Mouse (Mus musculus) embryonic facial prominence, embryonic 13.5 days (tissue): ENCODE measurements around the gene Uchl4. TPM values are rescaled to one million over a fixed set of nuclear protein-coding genes. Genes with fewer than 3 reads are reported as not detected.

Experiments
- ATAC-seq: fragments of 200-750 bp; cut with Nextera tagmentation; 2 replicates; pipeline ENCODE4 v1.8.0; 2017; ENCODE audit warnings: low read depth; ENCODE audit not compliant: insufficient number of reproducible peaks, insufficient read depth, low FRiP score, low TSS enrichment
- H3K27ac ChIP-seq: fragments of 300-500 bp; sonication (generic); 2 replicates; pipeline ENCODE4 v1.5.1; 2015; ENCODE audit warnings: moderate library complexity, mild to moderate bottlenecking, inconsistent platforms
- H3K27me3 ChIP-seq: fragments of 300-500 bp; sonication (generic); 2 replicates; pipeline ENCODE4 v1.6.1; 2015; ENCODE audit warnings: mild to moderate bottlenecking, inconsistent platforms
- H3K36me3 ChIP-seq: fragments of 300-500 bp; sonication (generic); 2 replicates; pipeline ENCODE4 v1.6.1; 2015; ENCODE audit warnings: mild to moderate bottlenecking, inconsistent platforms
- H3K4me1 ChIP-seq: fragments of 300-500 bp; sonication (generic); 2 replicates; pipeline ENCODE4 v1.6.1; 2015; ENCODE audit warnings: inconsistent platforms
- H3K4me2 ChIP-seq: fragments of 300-500 bp; sonication (generic); 2 replicates; pipeline ENCODE4 v1.6.1; 2015; ENCODE audit warnings: moderate library complexity, mild to moderate bottlenecking, inconsistent platforms
- H3K4me3 ChIP-seq: fragments of 300-500 bp; sonication (generic); 2 replicates; pipeline ENCODE4 v1.5.1; 2015; ENCODE audit warnings: mild to moderate bottlenecking, inconsistent platforms
- H3K9ac ChIP-seq: fragments of 300-500 bp; sonication (generic); 2 replicates; pipeline ENCODE4 v1.6.1; 2015; ENCODE audit warnings: mild to moderate bottlenecking, inconsistent platforms
- H3K9me3 ChIP-seq: fragments of 300-500 bp; sonication (generic); 2 replicates; pipeline ENCODE4 v1.6.1; 2016; ENCODE audit warnings: inconsistent platforms
- WGBS: fragments of 180-500 bp; shearing (Covaris S2); methylation state at CpG from one replicate; pipeline ENCODE4 v1.1.7; 2015; ENCODE audit warnings: mixed read lengths; 5-methylcytosine and 5-hydroxymethylcytosine counted together
- polyA plus RNA-seq: library from polyadenylated mRNA; unstranded; fragments of >200 nt; fragmentation: Nextera tagmentation; extraction: Ambion mirVana; gene quantifications from 2 replicates; pipeline ENCODE4 v1.2.1, GENCODE M21; 2015

The Uchl4 gene
- polyA plus RNA-seq, 1 experiment from 2014 or later = 3.5 TPM

GRCm38 (mm10) chr9:64231674-64232073 lies 3.3 kb upstream of the Uchl4 start:
- WGBS = 56% methylated on average over 3 of the region's 3 CpGs
- Histone ChIP-seq H3K9me3 (no peaks in the 10 kb centered on the region), H3K4me2 (peak overlapping the region; percentile 22; the same call in 1 of the 2 replicates), H3K9ac (peak overlapping the region; percentile 3; the same call in 1 of the 2 replicates), H3K36me3 (no peaks in the 10 kb centered on the region; the same call in 1 of the 2 replicates), H3K4me3 (no peak overlapping the region), H3K27me3 (no peaks in the 10 kb centered on the region), H3K27ac (peak overlapping the region; percentile 88), H3K4me1 (peaks cover 57% of the 10 kb centered on the region)
- ATAC-seq = no peak

DNA sequence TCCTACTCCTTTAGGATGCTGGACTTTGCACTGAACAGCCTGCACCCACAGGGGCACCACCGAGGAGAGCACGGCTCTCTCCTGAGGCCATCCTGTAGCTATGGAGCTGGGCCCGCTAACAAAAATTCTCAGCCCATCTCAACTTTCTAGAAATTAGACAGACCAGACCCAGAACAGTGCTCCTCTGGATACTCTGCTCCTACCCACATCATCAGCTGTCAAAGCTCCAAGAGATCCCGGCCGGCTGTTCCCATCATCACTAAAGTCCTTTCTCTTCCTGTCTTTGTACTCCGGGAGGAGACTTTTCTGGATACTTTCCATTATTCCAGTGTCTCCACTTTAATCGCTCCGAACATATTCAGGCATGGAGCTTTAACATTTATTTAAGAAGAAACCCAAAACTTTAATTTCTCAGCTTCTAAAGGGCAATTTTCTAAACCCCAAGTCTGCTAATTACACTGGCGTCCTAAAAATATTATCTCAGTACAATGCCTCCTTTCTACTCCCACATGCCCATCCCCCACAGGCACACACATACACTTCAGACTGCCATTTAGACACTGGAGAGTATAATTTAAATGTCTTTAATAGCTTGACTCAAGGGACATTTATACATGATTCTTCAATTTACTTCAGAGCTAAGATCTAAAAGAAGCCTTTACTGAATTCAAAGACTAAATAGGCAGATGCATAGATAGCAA lies 2.6 kb upstream of the Uchl4 start:
- 20% methylated on average over 9 of the region's 9 CpGs for WGBS
- no peaks in the 10 kb centered on the region for H3K27me3 ChIP-seq
- peak overlapping the region; percentile 88 for H3K27ac ChIP-seq
- H3K4me1 ChIP-seq = peaks cover 57% of the 10 kb centered on the region
- ATAC-seq = no peak
- no peak overlapping the region for H3K9ac ChIP-seq
- H3K4me2 ChIP-seq = peak overlapping the region; percentile 12; the same call in 1 of the 2 replicates
- no peaks in the 10 kb centered on the region for H3K9me3 ChIP-seq
- H3K4me3 ChIP-seq = no peak overlapping the region
- H3K36me3 ChIP-seq = no peaks in the 10 kb centered on the region; the same call in 1 of the 2 replicates

DNA sequence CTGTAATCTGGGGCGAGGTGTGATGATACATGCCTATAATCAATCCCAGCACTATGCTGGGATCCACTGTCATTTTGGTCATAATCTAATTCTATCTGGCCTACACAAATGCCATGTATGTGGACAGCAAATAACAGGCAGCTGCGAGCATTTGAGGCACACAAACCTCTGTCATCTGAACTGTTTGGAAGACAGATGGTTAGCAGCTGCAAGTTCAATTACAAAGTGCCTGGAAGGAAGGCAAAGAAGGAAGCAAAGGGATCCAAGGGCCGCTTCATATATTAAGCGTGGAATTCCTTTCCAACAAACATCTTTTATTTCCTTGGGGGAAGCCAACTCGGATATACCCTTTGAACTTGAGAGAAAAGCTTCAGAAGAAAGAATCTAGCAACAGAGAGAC lies 1.3 kb upstream of the Uchl4 start:
- Histone ChIP-seq H3K36me3 (no peaks in the 10 kb centered on the region; the same call in 1 of the 2 replicates), H3K4me1 (peaks cover 56% of the 10 kb centered on the region), H3K4me3 (no peak overlapping the region), H3K4me2 (no peak overlapping the region), H3K9ac (no peak overlapping the region), H3K27ac (peak overlapping the region; percentile 89), H3K27me3 (no peaks in the 10 kb centered on the region), H3K9me3 (no peaks in the 10 kb centered on the region)
- ATAC-seq = no peak
- 14% methylated on average over 5 of the region's 5 CpGs for WGBS

- Histone ChIP-seq H3K4me2 (no peak overlapping the region), H3K9ac (no peak overlapping the region), H3K36me3 (no peaks in the 10 kb centered on the region; the same call in 1 of the 2 replicates), H3K27ac (no peak overlapping the region), H3K9me3 (no peaks in the 10 kb centered on the region), H3K4me3 (no peak overlapping the region), H3K4me1 (peaks cover 49% of the 10 kb centered on the region), H3K27me3 (no peaks in the 10 kb centered on the region)
- WGBS = 96% methylated on average over 7 of the region's 7 CpGs
- ATAC-seq = no peak
Observed at GRCm38 (mm10) chr9:64236056-64236455, 1.1 kb downstream of the Uchl4 start.

DNA sequence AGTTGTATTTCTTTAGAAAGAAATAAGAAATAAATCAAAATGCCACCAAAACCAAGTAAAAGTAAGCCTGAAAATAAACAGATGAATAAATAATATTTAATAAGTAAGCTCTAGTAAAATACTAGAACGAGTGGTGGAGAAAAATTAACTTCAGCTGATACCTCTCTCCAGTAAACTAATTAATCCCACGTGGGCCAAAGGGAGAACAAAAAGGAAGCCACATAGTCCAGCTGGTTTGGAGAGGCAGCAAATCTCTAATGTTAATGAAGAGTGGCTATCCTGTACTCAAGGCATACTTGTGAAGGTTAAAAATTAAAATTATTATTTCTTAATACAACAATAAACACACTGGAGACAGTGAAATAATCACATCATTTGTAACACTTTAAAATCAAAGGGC lies 5.1 kb downstream of the Uchl4 start:
- WGBS = 17% methylated on average over 2 of the region's 2 CpGs
- H3K4me3 ChIP-seq = no peak overlapping the region
- no peaks in the 10 kb centered on the region for H3K27me3 ChIP-seq
- H3K9ac ChIP-seq = no peak overlapping the region
- H3K4me1 ChIP-seq = peaks cover 13% of the 10 kb centered on the region
- H3K9me3 ChIP-seq = no peaks in the 10 kb centered on the region
- ATAC-seq = no peak
- H3K27ac ChIP-seq = no peak overlapping the region
- H3K36me3 ChIP-seq = peaks cover 4% of the 10 kb centered on the region; the same call in 1 of the 2 replicates
- H3K4me2 ChIP-seq = no peak overlapping the region

GRCm38 (mm10) chr9:64240681-64241080 lies 5.7 kb downstream of the Uchl4 start:
- H3K4me1 ChIP-seq = peaks cover 13% of the 10 kb centered on the region
- no peak overlapping the region for H3K9ac ChIP-seq
- 0 out of 2 replicates have a peak overlapping the region, but pooled peaks have one; percentile 11 for H3K27ac ChIP-seq
- no peak overlapping the region for H3K4me2 ChIP-seq
- H3K4me3 ChIP-seq = no peak overlapping the region
- peaks cover 4% of the 10 kb centered on the region; the same call in 1 of the 2 replicates for H3K36me3 ChIP-seq
- WGBS = 17% methylated on average over 8 of the region's 8 CpGs
- no peaks in the 10 kb centered on the region for H3K27me3 ChIP-seq
- ATAC-seq = no peak
- H3K9me3 ChIP-seq = no peaks in the 10 kb centered on the region

GRCm38 (mm10) chr9:64242381-64242831 lies 7.4 kb downstream of the Uchl4 start:
- Histone ChIP-seq H3K4me3 (no peak overlapping the region), H3K4me2 (no peak overlapping the region), H3K9me3 (no peaks in the 10 kb centered on the region), H3K9ac (no peak overlapping the region), H3K27me3 (no peaks in the 10 kb centered on the region), H3K36me3 (peaks cover 13% of the 10 kb centered on the region), H3K4me1 (peaks cover 13% of the 10 kb centered on the region), H3K27ac (peak overlapping the region; percentile 16; the same call in 1 of the 2 replicates)
- no peak for ATAC-seq
- 73% methylated on average over 6 of the region's 6 CpGs for WGBS

DNA sequence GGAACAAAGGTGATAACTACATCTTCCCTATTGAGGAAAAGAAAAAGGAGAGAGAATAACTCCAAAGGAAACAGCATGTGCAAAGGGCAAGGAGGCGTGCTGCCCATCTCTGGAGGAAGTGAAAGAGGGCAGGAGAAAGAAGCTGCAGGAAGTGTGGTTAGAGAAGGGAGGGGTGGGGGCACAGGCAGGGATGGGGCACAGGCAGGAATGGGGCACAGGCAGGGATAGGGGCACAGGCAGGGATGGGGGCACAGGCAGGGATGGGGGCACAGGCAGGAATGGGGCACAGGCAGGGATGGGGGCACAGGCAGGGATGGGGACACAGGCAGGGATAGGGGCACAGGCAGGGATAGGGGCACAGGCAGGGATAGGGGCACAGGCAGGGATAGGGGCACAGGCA lies 14.4 kb downstream of the Uchl4 start:
- Histone ChIP-seq H3K4me3 (no peak overlapping the region), H3K9ac (no peak overlapping the region), H3K9me3 (no peaks in the 10 kb centered on the region), H3K4me2 (no peak overlapping the region), H3K4me1 (peaks cover 24% of the 10 kb centered on the region), H3K36me3 (peaks cover 17% of the 10 kb centered on the region), H3K27me3 (no peaks in the 10 kb centered on the region), H3K27ac (no peak overlapping the region)
- 80% methylated on average over 1 of the region's 1 CpGs for WGBS
- ATAC-seq = no peak

- no peaks in the 10 kb centered on the region for H3K9me3 ChIP-seq
- H3K9ac ChIP-seq = 0 out of 2 replicates have a peak overlapping the region, but pooled peaks have one; percentile 41
- no peak overlapping the region for H3K4me3 ChIP-seq
- H3K27me3 ChIP-seq = no peaks in the 10 kb centered on the region
- no peak overlapping the region for H3K4me2 ChIP-seq
- H3K36me3 ChIP-seq = peaks cover 14% of the 10 kb centered on the region
- H3K27ac ChIP-seq = no peak overlapping the region
- no peak for ATAC-seq
- peaks cover 24% of the 10 kb centered on the region for H3K4me1 ChIP-seq
Observed at GRCm38 (mm10) chr9:64250111-64250730, 15.2 kb downstream of the Uchl4 start.

GRCm38 (mm10) chr9:64252591-64253020 lies 17.6 kb downstream of the Uchl4 start:
- no peak for ATAC-seq
- H3K4me3 ChIP-seq = peak overlapping the region; percentile 92
- peaks cover 4% of the 10 kb centered on the region for H3K36me3 ChIP-seq
- peak overlapping the region; percentile 95 for H3K9ac ChIP-seq
- H3K4me2 ChIP-seq = peak overlapping the region; percentile 89
- peak overlapping the region; percentile 96 for H3K27ac ChIP-seq
- no peaks in the 10 kb centered on the region for H3K27me3 ChIP-seq
- H3K4me1 ChIP-seq = peaks cover 24% of the 10 kb centered on the region
- H3K9me3 ChIP-seq = no peaks in the 10 kb centered on the region
- WGBS = under 1% methylated on average over 16 of the region's 16 CpGs

DNA sequence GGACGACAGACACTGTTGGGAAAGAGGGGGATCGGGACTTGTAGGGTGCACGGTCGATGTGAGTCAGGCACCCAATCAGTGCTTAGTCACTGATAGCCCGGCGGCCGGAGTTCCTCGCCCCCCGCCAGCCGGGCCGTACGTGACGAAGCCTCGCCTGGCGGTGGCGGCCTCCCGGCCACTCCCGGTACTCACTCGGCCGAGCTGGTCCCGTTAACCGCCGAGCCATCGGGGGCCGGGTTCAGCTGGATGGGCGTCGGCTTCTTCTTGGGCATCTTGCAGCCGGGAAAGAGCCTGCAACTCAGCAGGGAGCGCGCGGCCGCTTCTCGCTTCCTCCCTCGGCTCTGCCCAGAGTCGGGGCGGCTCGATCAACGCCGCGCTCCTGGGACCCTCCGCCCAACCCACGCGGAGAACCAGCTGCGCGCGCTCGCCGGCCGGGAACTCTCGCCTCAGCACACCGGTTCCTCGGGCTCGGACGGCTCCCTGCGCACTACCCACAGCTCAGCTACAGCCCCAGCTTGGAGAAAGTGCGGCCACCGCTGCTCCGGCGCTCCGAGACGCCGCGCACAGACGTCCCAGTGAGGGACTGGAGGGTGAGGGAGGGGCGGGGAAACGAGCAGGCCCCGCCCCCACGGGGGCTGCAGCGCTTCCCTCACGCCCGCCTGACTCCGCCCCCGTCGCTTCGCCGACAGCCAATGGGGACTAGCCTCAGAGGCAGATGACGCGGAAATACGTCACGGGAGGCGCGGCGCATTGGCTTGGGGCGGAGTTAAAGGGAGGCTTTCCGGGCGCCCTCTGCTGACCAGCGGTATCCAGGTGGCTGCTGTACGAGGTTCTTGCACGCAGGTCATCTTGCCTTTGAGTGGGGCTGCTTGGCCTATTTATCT lies 18.3 kb downstream of the Uchl4 start, which contains the start of gene Map2k1:
Gene Map2k1 (minus strand): TSS at position 611 of the 884 bp plus-strand sequence.
- ATAC-seq = peak; percentile 95
- under 1% methylated on average over 89 of the region's 89 CpGs for WGBS
- peak within 1 kb of the TSS; percentile 89 for H3K4me2 ChIP-seq

More for the DNA sequence above, 18.3 kb downstream of the Uchl4 start, which contains the start of gene Map2k1:
- no peaks in the 10 kb centered on the region for H3K27me3 ChIP-seq
- H3K27ac ChIP-seq = peak within 1 kb of the TSS; percentile 96
- peaks cover 24% of the 10 kb centered on the region for H3K4me1 ChIP-seq
- H3K4me3 ChIP-seq = peak within 1 kb of the TSS; percentile 92
- peaks cover 3% of the 10 kb centered on the region for H3K36me3 ChIP-seq
- peak within 1 kb of the TSS; percentile 95 for H3K9ac ChIP-seq
- no peaks in the 10 kb centered on the region for H3K9me3 ChIP-seq
